Mouse (Mus musculus) layer of hippocampus, adult 9-10 months (tissue): ENCODE data around the gene Hist1h2bp.
"Not testable (repeated sequence)": the region's sequence is repeated elsewhere in the genome, so short reads cannot be mapped to it uniquely, and the experiment has no call there.

ENCODE experiments used
- DNase-seq: peaks from one replicate; pipeline ENCODE4 v3.0.0; 2022; ENCODE audit warnings: low spot score

The Hist1h2bp gene

DNA sequence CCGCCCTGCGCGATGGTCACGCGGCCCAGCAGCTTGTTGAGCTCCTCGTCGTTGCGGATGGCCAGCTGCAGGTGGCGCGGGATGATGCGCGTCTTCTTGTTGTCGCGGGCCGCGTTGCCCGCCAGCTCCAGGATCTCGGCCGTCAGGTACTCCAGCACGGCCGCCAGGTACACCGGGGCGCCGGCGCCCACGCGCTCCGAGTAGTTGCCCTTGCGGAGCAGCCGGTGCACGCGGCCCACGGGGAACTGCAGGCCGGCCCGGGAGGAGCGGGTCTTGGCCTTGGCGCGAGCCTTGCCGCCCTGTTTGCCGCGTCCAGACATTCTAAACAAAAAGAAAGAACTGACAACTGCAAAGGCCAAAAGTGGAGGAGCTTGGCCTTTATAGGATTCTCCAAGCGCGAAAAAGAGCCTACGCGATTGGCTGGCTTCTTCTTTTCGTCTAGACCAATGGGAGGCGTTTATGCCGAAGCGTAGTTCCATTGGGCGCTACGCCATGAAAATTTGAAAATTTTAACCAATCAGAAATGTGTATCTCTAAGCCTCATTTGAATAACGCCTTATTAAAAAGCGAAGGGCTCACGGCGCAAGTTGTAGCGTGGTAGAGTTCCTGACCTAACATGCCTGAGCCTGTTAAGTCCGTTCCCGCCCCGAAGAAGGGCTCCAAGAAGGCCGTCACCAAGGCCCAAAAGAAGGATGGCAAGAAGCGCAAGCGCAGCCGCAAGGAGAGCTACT lies at the start of gene Hist1h2bp, which contains the start of gene Hist1h2an:
TSS of gene Hist1h2bp (plus strand) at position 563 of the 731 bp plus-strand sequence.
TSS of gene Hist1h2an (minus strand) at position 320 of the 731 bp plus-strand sequence.
- DNase-seq, result peak; percentile 98

- no peak for DNase-seq
Measured at GRCm38 (mm10) chr13:21745006-21745405, 42.3 kb upstream of the Hist1h2bp start.

DNA sequence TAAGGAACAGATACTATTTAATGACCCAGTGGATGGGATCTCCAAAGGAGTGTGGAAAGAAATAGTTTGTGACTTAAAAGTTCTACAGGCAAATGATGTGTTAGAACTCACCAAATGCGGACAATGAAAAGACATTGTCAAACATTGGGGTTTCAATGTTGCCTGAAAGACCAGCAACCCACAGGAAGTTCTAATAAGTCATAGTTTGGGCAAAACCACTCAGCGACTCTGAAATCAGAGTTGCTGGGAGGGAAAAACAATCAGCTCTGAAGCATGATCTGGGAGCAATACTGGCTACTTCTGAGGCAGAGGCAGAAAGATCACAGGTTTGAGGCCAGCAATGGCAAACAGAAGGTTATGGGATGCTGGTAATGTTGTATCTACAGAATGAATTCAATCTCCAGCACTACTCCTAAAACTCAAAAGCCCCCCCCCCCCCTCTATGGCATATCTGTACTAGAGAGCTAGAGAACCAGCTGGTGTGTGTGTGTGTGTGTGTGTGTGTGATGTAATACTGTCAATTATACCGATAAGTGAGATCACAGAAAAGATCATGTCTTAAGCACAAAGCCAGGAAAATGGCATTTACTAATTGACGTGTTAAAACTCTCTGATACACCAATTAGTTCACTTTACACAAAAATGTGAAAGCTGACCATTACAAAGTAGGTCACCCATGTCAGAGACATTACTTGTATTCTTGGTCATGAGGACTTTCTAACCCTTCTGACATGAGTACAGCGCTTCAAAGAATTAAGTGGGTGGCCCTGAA lies 37.7 kb upstream of the Hist1h2bp start:
- no peak for DNase-seq

- peak; percentile 90 for DNase-seq
Measured at GRCm38 (mm10) chr13:21750159-21751017, 36.9 kb upstream of the Hist1h2bp start, which contains the start of gene Hist1h4k. Hist1h4k (minus strand) TSS chr13:21750505.

GRCm38 (mm10) chr13:21751417-21751816 lies 35.8 kb upstream of the Hist1h2bp start:
- DNase-seq, result no peak

DNA sequence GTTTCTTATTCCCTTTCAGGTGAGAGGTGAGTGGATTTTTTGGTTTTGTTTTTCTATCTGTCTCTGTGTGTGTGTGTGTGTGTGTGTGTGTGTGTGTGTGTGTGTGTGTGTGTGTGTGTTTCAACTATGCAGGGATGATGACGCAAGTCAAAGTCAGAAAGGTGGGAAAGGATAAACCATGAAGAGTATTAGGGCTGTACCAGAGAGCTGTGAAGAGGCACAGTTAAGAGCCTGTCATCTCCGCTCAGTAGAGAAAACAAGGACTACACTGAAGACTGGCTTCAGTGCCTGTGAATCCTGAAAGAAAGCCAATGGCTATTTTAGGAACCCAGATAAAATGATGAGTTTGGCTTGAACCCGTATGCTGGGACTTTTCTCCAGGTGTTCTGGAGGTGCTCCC lies 35.4 kb upstream of the Hist1h2bp start:
- DNase-seq, result no peak

DNA sequence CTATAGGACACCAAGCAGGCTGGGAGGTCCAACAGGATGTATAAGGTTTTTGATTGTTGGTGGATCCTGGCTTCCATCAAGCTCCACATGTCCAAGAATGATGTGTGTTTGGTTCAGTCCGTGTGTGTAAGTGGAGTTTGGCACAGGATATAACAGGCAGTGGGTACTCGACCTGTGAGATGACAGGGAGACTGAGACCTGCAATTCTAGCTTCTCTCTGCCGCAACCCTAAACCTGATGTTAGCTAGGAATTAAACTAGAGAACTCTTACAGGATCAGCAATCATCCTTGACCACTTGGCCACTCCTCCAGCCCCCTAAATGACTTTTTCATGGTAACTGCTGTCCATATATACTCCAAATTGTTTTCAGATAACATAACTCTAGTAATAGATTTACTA lies 34.9 kb upstream of the Hist1h2bp start:
- DNase-seq, result no peak

- no peak for DNase-seq
Measured at GRCm38 (mm10) chr13:21753051-21753523, 34.2 kb upstream of the Hist1h2bp start.

- peak; percentile 86 for DNase-seq
Measured at GRCm38 (mm10) chr13:21753524-21754285, 33.6 kb upstream of the Hist1h2bp start, which contains the start of the genes Hist1h2ak and Hist1h2bn. Hist1h2ak (minus strand) TSS chr13:21753827. Hist1h2bn (plus strand) TSS chr13:21754123.

DNA sequence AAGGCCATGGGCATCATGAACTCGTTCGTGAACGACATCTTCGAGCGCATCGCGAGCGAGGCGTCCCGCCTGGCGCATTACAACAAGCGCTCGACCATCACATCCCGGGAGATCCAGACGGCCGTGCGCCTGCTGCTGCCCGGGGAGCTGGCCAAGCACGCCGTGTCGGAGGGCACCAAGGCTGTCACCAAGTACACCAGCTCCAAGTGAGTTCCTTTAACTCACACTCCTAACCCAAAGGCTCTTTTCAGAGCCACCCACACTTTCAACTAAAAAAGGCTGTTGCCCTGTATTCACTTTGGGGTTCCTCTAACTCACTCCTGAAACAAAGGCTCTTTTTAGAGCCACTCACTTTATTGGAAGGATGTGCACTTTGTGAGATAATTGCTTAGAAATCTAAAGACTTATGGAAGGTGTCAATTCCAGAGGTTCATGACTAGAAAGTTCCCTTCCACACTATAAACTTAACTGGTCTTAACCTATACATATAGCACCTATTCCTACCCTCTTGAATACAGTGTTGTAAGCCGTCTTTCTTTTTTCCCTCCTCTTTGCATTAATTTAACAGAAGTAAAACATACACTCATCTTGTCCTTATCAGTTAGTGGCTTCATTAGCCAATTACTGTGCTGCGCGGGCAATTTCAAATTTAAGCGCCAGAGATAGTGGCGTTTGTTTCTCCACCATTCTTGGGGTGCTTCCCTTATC lies 32.8 kb upstream of the Hist1h2bp start:
- DNase-seq, result not testable (repeated sequence)

DNA sequence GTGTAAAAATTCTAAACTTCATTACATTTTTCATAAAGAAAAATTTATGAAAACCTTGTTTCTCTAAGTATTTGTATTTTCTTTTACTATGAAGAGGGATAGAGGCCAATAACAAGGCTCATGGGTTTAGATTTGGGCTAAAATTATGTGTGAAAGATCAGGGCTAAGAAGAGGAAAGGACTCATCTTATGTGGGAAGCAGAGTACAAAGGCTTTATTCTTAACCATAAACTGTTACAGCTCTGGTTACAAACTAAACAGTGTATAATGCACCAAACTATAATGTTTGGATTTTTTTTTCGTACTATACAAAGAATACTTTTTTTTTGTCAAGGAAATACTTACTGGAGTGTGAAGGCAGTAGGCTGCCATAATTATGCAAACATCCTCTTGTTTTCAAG lies 31.6 kb upstream of the Hist1h2bp start:
- DNase-seq, result no peak

GRCm38 (mm10) chr13:21778814-21779766 lies 8.2 kb upstream of the Hist1h2bp start:
- peak; percentile 74 for DNase-seq

GRCm38 (mm10) chr13:21779767-21780731 lies 7.2 kb upstream of the Hist1h2bp start, which contains the start of gene Hist1h1b:
Hist1h1b (minus strand) TSS chr13:21780625.
- no peak for DNase-seq

GRCm38 (mm10) chr13:21781021-21781555 lies 6.2 kb upstream of the Hist1h2bp start:
- DNase-seq, result no peak

DNA sequence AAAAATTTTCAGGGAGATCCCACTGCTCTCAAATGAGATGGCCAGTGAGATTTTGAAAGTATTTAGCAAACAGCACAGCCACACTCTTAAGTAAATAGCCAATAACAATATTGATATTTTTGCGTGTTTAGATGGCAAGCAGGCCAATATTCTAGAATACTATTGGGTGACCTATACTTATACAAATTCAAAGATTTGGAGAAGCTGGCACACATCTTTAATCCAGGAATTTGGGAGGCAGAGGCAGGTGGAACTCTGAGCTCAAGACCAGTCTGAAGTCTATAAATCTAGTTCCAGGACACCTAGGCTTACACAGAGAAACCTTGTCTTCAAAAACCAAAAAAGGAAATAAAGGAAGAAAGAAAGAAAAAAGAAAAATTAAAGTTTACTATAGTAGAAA lies 5.6 kb upstream of the Hist1h2bp start:
- no peak for DNase-seq

DNA sequence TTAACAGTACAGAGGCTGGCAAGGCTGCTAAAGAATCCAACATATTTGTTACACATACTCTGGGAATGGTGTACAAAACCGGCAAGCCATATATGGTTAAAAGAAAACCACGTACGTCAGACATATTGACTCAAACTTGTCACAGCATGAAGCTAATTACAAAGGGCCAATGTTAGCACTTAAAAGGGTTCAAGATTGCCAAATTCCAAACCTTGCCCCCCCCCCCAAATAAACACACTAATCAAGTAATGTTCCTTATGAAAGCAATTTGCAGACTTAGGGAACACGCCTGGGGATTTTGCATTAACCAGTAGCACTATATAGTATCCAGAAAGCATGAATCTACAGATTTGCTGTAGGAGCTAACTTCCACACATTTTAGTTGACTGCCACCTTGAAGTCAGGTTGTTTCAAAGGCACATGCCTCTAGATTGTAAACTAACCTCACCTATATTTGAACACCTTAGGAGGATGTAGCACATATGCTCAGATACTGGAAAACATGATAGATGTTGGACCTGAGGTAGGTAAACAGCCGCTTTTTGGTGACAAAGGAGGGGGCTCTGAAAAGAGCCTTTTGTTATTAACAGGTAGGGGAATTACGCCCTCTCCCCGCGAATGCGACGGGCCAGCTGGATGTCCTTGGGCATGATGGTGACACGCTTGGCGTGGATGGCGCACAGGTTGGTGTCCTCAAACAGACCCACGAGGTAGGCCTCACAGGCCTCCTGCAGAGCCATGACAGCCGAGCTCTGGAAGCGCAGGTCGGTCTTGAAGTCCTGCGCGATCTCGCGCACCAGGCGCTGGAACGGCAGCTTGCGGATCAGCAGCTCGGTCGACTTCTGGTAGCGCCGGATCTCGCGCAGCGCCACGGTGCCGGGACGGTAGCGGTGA lies 4.7 kb upstream of the Hist1h2bp start:
- DNase-seq, result not testable (repeated sequence)

DNA sequence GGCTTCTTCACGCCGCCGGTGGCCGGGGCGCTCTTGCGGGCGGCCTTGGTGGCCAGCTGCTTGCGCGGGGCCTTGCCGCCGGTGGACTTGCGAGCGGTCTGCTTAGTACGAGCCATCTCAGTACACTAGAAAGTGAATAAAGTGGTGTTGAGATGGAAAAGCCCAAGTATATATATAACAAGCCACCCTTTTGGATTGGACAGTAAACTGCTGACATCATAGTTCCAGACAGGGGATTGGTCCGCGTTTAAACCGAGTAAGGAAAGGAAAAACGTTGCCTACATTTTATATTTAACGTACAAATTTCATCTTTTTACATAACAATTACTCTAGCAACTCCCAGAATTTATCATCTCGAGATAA lies 4.0 kb upstream of the Hist1h2bp start, which contains the start of gene Hist1h3i:
TSS of gene Hist1h3i (minus strand) at position 116 of the 363 bp plus-strand sequence.
- DNase-seq, result peak; percentile 89
